Mouse (Mus musculus): ENCODE data around the gene Zcchc8.

- TF ChIP-seq POLR2A (IDR thresholded peaks at IDR 0.05; ENCODE audit: low read depth, low read length) = no peak
- TF ChIP-seq CTCF (IDR thresholded peaks at IDR 0.05; ENCODE audit: extremely low read depth, insufficient read length, insufficient replicate concordance, low read depth, low read length) = no peak
These were observed 66.0 kb downstream of the Zcchc8 start for GRCm38 (mm10) chr5:123654937-123655336.
